Mouse (Mus musculus) small intestine, adult 10 weeks (tissue): Measurements from ENCODE around the gene Bag5. TPM values are rescaled to one million over a fixed set of nuclear protein-coding genes. Genes with fewer than 3 reads are reported as not detected.

ENCODE experiments used
- polyA plus RNA-seq: library from polyadenylated mRNA; stranded (reverse); fragments of 350-450 nt; fragmentation: Illumina TruSeq; extraction: RNeasy Lipid Tissue Mini Kit (QIAGEN cat#74804); gene quantifications from one replicate; pipeline ENCODE4 v1.2.3, GENCODE M21; 2014; ENCODE audit warnings: low replicate concordance

The Bag5 gene
- polyA plus RNA-seq: 14.0 TPM

GRCm38 (mm10) chr12:111713004-111713651, at the start of gene Bag5, which contains the start of gene Apopt1:
Gene Bag5 (minus strand): TSS chr12:111713257.
Gene Apopt1 (plus strand): TSS chr12:111713261.

GRCm38 (mm10) chr12:111758381-111759175, 45.5 kb upstream of the Bag5 start, which contains the start of gene Klc1:
Gene Klc1 (plus strand): TSS chr12:111758849.

GRCm38 (mm10) chr12:111677882-111678669, 35.0 kb downstream of the Bag5 start, which contains the start of gene Trmt61a:
Gene Trmt61a (plus strand): TSS chr12:111678105.

GRCm38 (mm10) chr12:111672176-111672575, 40.9 kb downstream of the Bag5 start, which contains the start of gene Ckb:
Gene Ckb (minus strand): TSS chr12:111672338.

Other genes with a start within 250 kb of the Bag5 start
- gene Gm266, start 227.4 kb downstream of the Bag5 start, polyA plus RNA-seq: 0.37 TPM
- 591 TPM for gene Eif5, start 175.2 kb downstream of the Bag5 start, polyA plus RNA-seq
- gene Mark3, start 138.7 kb downstream of the Bag5 start, polyA plus RNA-seq: 200 TPM
- 2.8 TPM for gene Ckb, start 40.9 kb downstream of the Bag5 start, polyA plus RNA-seq
- not detected for gene Trmt61a, start 35.2 kb downstream of the Bag5 start, polyA plus RNA-seq
- 8.9 TPM for gene Apopt1, start within 50 bp of the Bag5 start, polyA plus RNA-seq
- gene Klc1, start 45.6 kb upstream of the Bag5 start, polyA plus RNA-seq: 2.2 TPM
- gene Xrcc3, start 100.6 kb upstream of the Bag5 start, polyA plus RNA-seq: not detected
- gene Zfyve21, start 100.9 kb upstream of the Bag5 start, polyA plus RNA-seq: 15.7 TPM
- gene Ppp1r13b, start 194.9 kb upstream of the Bag5 start, polyA plus RNA-seq: 4.7 TPM